Mouse (Mus musculus): Measurements from ENCODE around the gene Sfxn3. TPM values are rescaled to one million over a fixed set of nuclear protein-coding genes. Genes with fewer than 3 reads are reported as not detected.

Gene Sfxn3
- polyA plus RNA-seq, 1 experiment = 43.4 TPM

GRCm38 (mm10) chr19:45029571-45029970 lies 17.7 kb upstream of the Sfxn3 start:
- Histone ChIP-seq H3K4me3 (no peak overlapping the region), H3K4me2 (ENCODE audit: low read depth) (no peak overlapping the region), H3K27me3 (ENCODE audit: control insufficient read depth, insufficient read depth, insufficient read length) (no peaks in the 10 kb centered on the region), H3K36me3 (ENCODE audit: control insufficient read depth, insufficient read depth) (peaks cover 5% of the 10 kb centered on the region), H3ac (ENCODE audit: control insufficient read depth, insufficient read length) (no peak overlapping the region), H3K79me2 (ENCODE audit: control insufficient read depth, insufficient read depth) (no peaks in the 10 kb centered on the region)
- TF ChIP-seq TCF12 (IDR thresholded peaks at IDR 0.05; ENCODE audit: insufficient read depth, poor library complexity, severe bottlenecking) (no peak), SRF (IDR thresholded peaks at IDR 0.05; ENCODE audit: control insufficient read depth, insufficient read length, low read depth) (no peak), CEBPB (IDR thresholded peaks at IDR 0.05; ENCODE audit: insufficient read depth, poor library complexity, severe bottlenecking) (no peak), MAX (IDR thresholded peaks at IDR 0.05; ENCODE audit: low read depth) (no peak), POLR2AphosphoS2 (IDR thresholded peaks at IDR 0.05; ENCODE audit: insufficient read length, low read depth) (no peak), USF1 (IDR thresholded peaks at IDR 0.05; ENCODE audit: low read depth) (no peak), REST (IDR thresholded peaks at IDR 0.05; ENCODE audit: insufficient read depth, insufficient read length) (no peak), MYOG (IDR thresholded peaks at IDR 0.05; ENCODE audit: control insufficient read depth in 1 of 3, insufficient read depth in 1 of 3, insufficient read length in 2 of 3, low read depth in 2 of 3) (no peak), MYOD1 (IDR thresholded peaks at IDR 0.05; ENCODE audit: control insufficient read depth in 1 of 3, insufficient read length in 2 of 3, low read depth in 2 of 3) (no peak), POLR2A (IDR thresholded peaks at IDR 0.05; ENCODE audit: insufficient read length, low read depth) (no peak), E2F4 (IDR thresholded peaks at IDR 0.05; ENCODE audit: insufficient read depth) (no peak), TCF3 (IDR thresholded peaks at IDR 0.05; ENCODE audit: insufficient read length, low read depth) (no peak)

GRCm38 (mm10) chr19:45030111-45030510 lies 17.2 kb upstream of the Sfxn3 start:
- TF ChIP-seq E2F4 (IDR thresholded peaks at IDR 0.05; ENCODE audit: insufficient read depth) (no peak), MAX (IDR thresholded peaks at IDR 0.05; ENCODE audit: low read depth) (no peak), POLR2AphosphoS2 (IDR thresholded peaks at IDR 0.05; ENCODE audit: insufficient read length, low read depth) (peak; percentile 53), CEBPB (IDR thresholded peaks at IDR 0.05; ENCODE audit: insufficient read depth, poor library complexity, severe bottlenecking) (no peak), TCF12 (IDR thresholded peaks at IDR 0.05; ENCODE audit: insufficient read depth, poor library complexity, severe bottlenecking) (no peak), MYOD1 (IDR thresholded peaks at IDR 0.05; ENCODE audit: control insufficient read depth in 1 of 3, insufficient read length in 2 of 3, low read depth in 2 of 3) (no peak), MYOG (IDR thresholded peaks at IDR 0.05; ENCODE audit: control insufficient read depth in 1 of 3, insufficient read depth in 1 of 3, insufficient read length in 2 of 3, low read depth in 2 of 3) (no peak), USF1 (IDR thresholded peaks at IDR 0.05; ENCODE audit: low read depth) (no peak)
- no peak overlapping the region for H3K4me2 ChIP-seq (ENCODE audit: low read depth)
- H3K36me3 ChIP-seq (ENCODE audit: control insufficient read depth, insufficient read depth) = peaks cover 5% of the 10 kb centered on the region
- H3K4me3 ChIP-seq = no peak overlapping the region
- no peak overlapping the region for H3ac ChIP-seq (ENCODE audit: control insufficient read depth, insufficient read length)
- H3K27me3 ChIP-seq (ENCODE audit: control insufficient read depth, insufficient read depth, insufficient read length) = no peaks in the 10 kb centered on the region
- no peaks in the 10 kb centered on the region for H3K79me2 ChIP-seq (ENCODE audit: control insufficient read depth, insufficient read depth)

- no peak for TF ChIP-seq TCF12 (IDR thresholded peaks at IDR 0.05; ENCODE audit: insufficient read depth, poor library complexity, severe bottlenecking)
- no peak for TF ChIP-seq SRF (IDR thresholded peaks at IDR 0.05; ENCODE audit: control insufficient read depth, insufficient read length, low read depth)
- no peak for TF ChIP-seq MYOG (IDR thresholded peaks at IDR 0.05; ENCODE audit: control insufficient read depth in 1 of 3, insufficient read depth in 1 of 3, insufficient read length in 2 of 3, low read depth in 2 of 3)
- TF ChIP-seq MYOD1 (IDR thresholded peaks at IDR 0.05; ENCODE audit: control insufficient read depth in 1 of 3, insufficient read length in 2 of 3, low read depth in 2 of 3) = no peak
- H3ac ChIP-seq (ENCODE audit: control insufficient read depth, insufficient read length) = no peak overlapping the region
- H3K4me3 ChIP-seq = no peak overlapping the region
- peaks cover 5% of the 10 kb centered on the region for H3K36me3 ChIP-seq (ENCODE audit: control insufficient read depth, insufficient read depth)
- H3K79me2 ChIP-seq (ENCODE audit: control insufficient read depth, insufficient read depth) = no peaks in the 10 kb centered on the region
- peak overlapping the region; percentile 26 for H3K4me2 ChIP-seq (ENCODE audit: low read depth)
- no peaks in the 10 kb centered on the region for H3K27me3 ChIP-seq (ENCODE audit: control insufficient read depth, insufficient read depth, insufficient read length)
These were observed 16.3 kb upstream of the Sfxn3 start for GRCm38 (mm10) chr19:45030746-45031693.

GRCm38 (mm10) chr19:45031780-45032179 lies 15.5 kb upstream of the Sfxn3 start:
- H3ac ChIP-seq (ENCODE audit: control insufficient read depth, insufficient read length) = no peak overlapping the region
- H3K36me3 ChIP-seq (ENCODE audit: control insufficient read depth, insufficient read depth) = peaks cover 3% of the 10 kb centered on the region
- no peaks in the 10 kb centered on the region for H3K79me2 ChIP-seq (ENCODE audit: control insufficient read depth, insufficient read depth)
- TF ChIP-seq POLR2AphosphoS2 (IDR thresholded peaks at IDR 0.05; ENCODE audit: insufficient read length, low read depth) = no peak
- TF ChIP-seq POLR2A (IDR thresholded peaks at IDR 0.05; ENCODE audit: insufficient read length, low read depth) = no peak
- TF ChIP-seq REST (IDR thresholded peaks at IDR 0.05; ENCODE audit: insufficient read depth, insufficient read length) = no peak
- no peak for TF ChIP-seq SRF (IDR thresholded peaks at IDR 0.05; ENCODE audit: control insufficient read depth, insufficient read length, low read depth)
- TF ChIP-seq CEBPB (IDR thresholded peaks at IDR 0.05; ENCODE audit: insufficient read depth, poor library complexity, severe bottlenecking) = no peak
- TF ChIP-seq USF1 (IDR thresholded peaks at IDR 0.05; ENCODE audit: low read depth) = no peak
- H3K4me3 ChIP-seq = no peak overlapping the region
- no peaks in the 10 kb centered on the region for H3K27me3 ChIP-seq (ENCODE audit: control insufficient read depth, insufficient read depth, insufficient read length)
- H3K4me2 ChIP-seq (ENCODE audit: low read depth) = no peak overlapping the region
